Mouse (Mus musculus) midbrain, embryonic 14.5 days (tissue): ENCODE measurements around the gene Rab3c. TPM values are rescaled to one million over a fixed set of nuclear protein-coding genes. Genes with fewer than 3 reads are reported as not detected.

ENCODE experiments used
- ATAC-seq: fragments of 200-750 bp; cut with Nextera tagmentation; 2 replicates; pipeline ENCODE4 v1.8.0; 2017; ENCODE audit warnings: moderate number of reproducible peaks, moderate library complexity; ENCODE audit not compliant: low FRiP score, low TSS enrichment
- DNase-seq: peaks from one replicate; pipeline ENCODE4 v3.0.0-alpha.2; 2015
- H3K27ac ChIP-seq: fragments of 300-500 bp; sonication (generic); replicated peaks from 2 replicates; pipeline ENCODE4 v1.5.1; 2014; ENCODE audit warnings: mild to moderate bottlenecking, low read depth, low read length, moderate library complexity
- H3K27me3 ChIP-seq: fragments of 300-500 bp; sonication (generic); 2 replicates; pipeline ENCODE4 v1.6.1; 2014; ENCODE audit warnings: low read length, control low read depth, mixed read lengths; ENCODE audit not compliant: control insufficient read depth, insufficient read depth
- H3K36me3 ChIP-seq: fragments of 300-500 bp; sonication (generic); 2 replicates; pipeline ENCODE4 v1.6.1; 2014; ENCODE audit warnings: low read length, control low read depth; ENCODE audit not compliant: control insufficient read depth, insufficient read depth
- H3K4me1 ChIP-seq: fragments of 300-500 bp; sonication (generic); 2 replicates; pipeline ENCODE4 v1.6.1; 2014; ENCODE audit warnings: mild to moderate bottlenecking, antibody characterized with exemption, low read length, control low read depth; ENCODE audit not compliant: control insufficient read depth, insufficient read depth
- H3K4me2 ChIP-seq: fragments of 300-500 bp; sonication (generic); 2 replicates; pipeline ENCODE4 v1.6.1; 2014; ENCODE audit warnings: mild to moderate bottlenecking, low read length, moderate library complexity
- H3K4me3 ChIP-seq: fragments of 300-500 bp; sonication (generic); replicated peaks from 2 replicates; pipeline ENCODE4 v1.5.1; 2014; ENCODE audit warnings: low read depth, low read length
- H3K9ac ChIP-seq: fragments of 300-500 bp; sonication (generic); replicated peaks from 2 replicates; pipeline ENCODE4 v1.6.1; 2014; ENCODE audit warnings: mild to moderate bottlenecking, low read length, moderate library complexity
- H3K9me3 ChIP-seq: fragments of 300-500 bp; sonication (generic); 2 replicates; pipeline ENCODE4 v1.6.1; 2016; ENCODE audit warnings: low read length, control low read depth, mixed read lengths; ENCODE audit not compliant: control insufficient read depth
- WGBS: fragments of 180-500 bp; shearing (Covaris S2); extraction: QIAGEN DNeasy Blood & Tissue Kit; methylation state at CpG from one replicate; pipeline ENCODE4 v1.1.7; 2014; 5-methylcytosine and 5-hydroxymethylcytosine counted together
- polyA plus RNA-seq: library from polyadenylated mRNA; unstranded; fragments of >200 nt; fragmentation: Nextera tagmentation; extraction: Ambion mirVana; gene quantifications from 2 replicates; pipeline ENCODE4 v1.2.1, GENCODE M21; 2014

Gene Rab3c
- polyA plus RNA-seq, 1 experiment from 2014 or later = 207 TPM

- no peaks in the 10 kb centered on the region for H3K36me3 ChIP-seq
- WGBS = 86% methylated on average over 6 of the region's 6 CpGs
- ATAC-seq = no peak
Measured at GRCm38 (mm10) chr13:110034885-110035284, 245.9 kb downstream of the Rab3c start.

GRCm38 (mm10) chr13:110034041-110034440 lies 246.8 kb downstream of the Rab3c start:
- Histone ChIP-seq H3K4me1 (no peaks in the 10 kb centered on the region), H3K9ac (no peak overlapping the region), H3K27me3 (no peaks in the 10 kb centered on the region), H3K4me3 (no peak overlapping the region), H3K9me3 (no peaks in the 10 kb centered on the region), H3K4me2 (no peak overlapping the region), H3K27ac (no peak overlapping the region), H3K36me3 (no peaks in the 10 kb centered on the region)
- ATAC-seq (no peak), DNase-seq (no peak)
- 84% methylated on average over 7 of the region's 7 CpGs for WGBS

More at GRCm38 (mm10) chr13:110034885-110035284, 245.9 kb downstream of the Rab3c start:
- H3K4me2 ChIP-seq = no peak overlapping the region
- no peak overlapping the region for H3K27ac ChIP-seq
- H3K9ac ChIP-seq = no peak overlapping the region
- H3K27me3 ChIP-seq = no peaks in the 10 kb centered on the region
- H3K4me1 ChIP-seq = no peaks in the 10 kb centered on the region
- H3K9me3 ChIP-seq = no peaks in the 10 kb centered on the region
- no peak overlapping the region for H3K4me3 ChIP-seq
- no peak for DNase-seq

- H3K36me3 ChIP-seq = no peaks in the 10 kb centered on the region
- no peak overlapping the region for H3K27ac ChIP-seq
- no peak overlapping the region for H3K4me2 ChIP-seq
- H3K9me3 ChIP-seq = no peaks in the 10 kb centered on the region
- no peak for DNase-seq
- H3K4me3 ChIP-seq = no peak overlapping the region
- no peaks in the 10 kb centered on the region for H3K27me3 ChIP-seq
- H3K4me1 ChIP-seq = no peaks in the 10 kb centered on the region
- no peak overlapping the region for H3K9ac ChIP-seq
- WGBS = 51% methylated on average over 6 of the region's 6 CpGs
- no peak for ATAC-seq
Measured at GRCm38 (mm10) chr13:110031886-110032285, 248.9 kb downstream of the Rab3c start.

- Histone ChIP-seq H3K27me3 (no peaks in the 10 kb centered on the region), H3K9ac (no peak overlapping the region), H3K4me3 (no peak overlapping the region), H3K4me2 (no peak overlapping the region), H3K9me3 (no peaks in the 10 kb centered on the region), H3K36me3 (no peaks in the 10 kb centered on the region), H3K27ac (no peak overlapping the region), H3K4me1 (no peaks in the 10 kb centered on the region)
- WGBS = 83% methylated on average over 8 of the region's 8 CpGs
- DNase-seq (no peak), ATAC-seq (no peak)
Measured at GRCm38 (mm10) chr13:110031061-110031460, 249.7 kb downstream of the Rab3c start.

DNA sequence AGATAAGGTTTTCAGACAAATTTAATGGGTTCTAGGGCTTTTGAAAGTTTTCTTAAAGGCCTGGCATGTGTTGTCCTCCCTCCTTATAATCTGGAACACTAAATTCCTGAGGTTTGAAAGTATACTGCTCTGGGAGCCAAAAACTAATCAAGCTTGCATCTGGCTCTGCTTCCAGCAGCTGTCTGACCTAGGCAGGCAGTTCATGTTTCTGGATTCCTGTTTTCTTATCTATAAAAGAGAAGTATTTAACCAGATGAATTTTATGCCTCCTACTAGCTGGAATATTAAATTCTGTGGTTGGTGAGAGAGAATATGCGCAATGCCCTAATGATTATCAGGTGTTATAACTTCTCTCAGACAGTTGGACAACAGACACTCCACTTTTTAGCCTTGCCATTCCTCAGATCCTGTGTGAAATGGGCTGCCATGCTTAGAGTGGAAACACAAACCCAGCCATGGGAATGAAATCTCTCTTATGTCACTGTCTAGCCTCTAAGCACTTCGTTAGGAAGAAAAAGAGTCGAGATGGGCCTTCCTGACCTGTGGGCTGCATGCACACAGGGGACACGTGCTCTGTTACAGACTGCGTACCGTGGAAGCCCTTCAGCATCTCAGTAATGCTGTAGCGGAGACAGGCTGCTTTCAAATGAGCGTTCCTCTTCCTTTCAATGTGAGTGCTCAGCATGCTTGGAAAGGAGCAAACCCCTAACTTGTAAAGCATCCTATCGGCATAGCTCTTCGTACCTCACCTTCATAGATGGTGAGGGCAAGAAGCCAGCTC lies 256.2 kb downstream of the Rab3c start:
- no peaks in the 10 kb centered on the region for H3K36me3 ChIP-seq
- WGBS = 77% methylated on average over 10 of the region's 10 CpGs
- no peak for DNase-seq
- H3K4me1 ChIP-seq = peaks cover 4% of the 10 kb centered on the region; the same call in 1 of the 2 replicates
- H3K27me3 ChIP-seq = no peaks in the 10 kb centered on the region
- H3K4me2 ChIP-seq = no peak overlapping the region
- no peak overlapping the region for H3K4me3 ChIP-seq
- ATAC-seq = no peak
- no peaks in the 10 kb centered on the region for H3K9me3 ChIP-seq
- H3K27ac ChIP-seq = no peak overlapping the region
- H3K9ac ChIP-seq = no peak overlapping the region

GRCm38 (mm10) chr13:110023031-110023430 lies 257.8 kb downstream of the Rab3c start:
- peak; percentile 77 for DNase-seq
- H3K4me1 ChIP-seq = peaks cover 9% of the 10 kb centered on the region
- no peaks in the 10 kb centered on the region for H3K9me3 ChIP-seq
- 83% methylated on average over 5 of the region's 5 CpGs for WGBS
- H3K36me3 ChIP-seq = no peaks in the 10 kb centered on the region
- H3K4me2 ChIP-seq = no peak overlapping the region
- H3K4me3 ChIP-seq = no peak overlapping the region
- H3K9ac ChIP-seq = no peak overlapping the region
- no peak overlapping the region for H3K27ac ChIP-seq
- no peaks in the 10 kb centered on the region for H3K27me3 ChIP-seq
- no peak for ATAC-seq

DNA sequence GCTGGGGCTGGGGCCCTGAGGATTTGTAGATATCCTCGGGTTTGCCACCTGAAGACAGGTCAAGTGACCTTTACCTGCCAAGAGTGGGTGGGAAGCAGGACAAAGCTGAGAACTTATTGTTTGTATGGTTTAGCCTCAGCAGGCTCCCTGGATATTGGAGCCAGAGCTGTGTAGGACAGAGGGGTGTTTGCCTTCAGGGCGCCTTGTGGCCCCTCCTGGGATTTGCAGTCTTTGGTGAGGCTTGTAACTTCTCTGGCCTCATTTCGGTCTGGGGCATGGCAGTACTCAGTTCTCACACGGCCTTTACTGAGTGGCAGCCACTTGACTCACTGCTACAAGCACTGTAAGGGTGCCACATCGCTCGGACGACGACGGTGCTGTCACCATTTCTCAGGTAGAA lies 261.0 kb downstream of the Rab3c start:
- Histone ChIP-seq H3K4me3 (peak overlapping the region; percentile 35), H3K4me2 (peak overlapping the region; percentile 55), H3K9me3 (no peaks in the 10 kb centered on the region), H3K27me3 (no peaks in the 10 kb centered on the region), H3K27ac (peak overlapping the region; percentile 89), H3K36me3 (no peaks in the 10 kb centered on the region), H3K4me1 (peaks cover 9% of the 10 kb centered on the region), H3K9ac (peak overlapping the region; percentile 65)
- 23% methylated on average over 9 of the region's 9 CpGs for WGBS
- DNase-seq = no peak
- ATAC-seq = peak; percentile 12; the same call in 1 of the 2 replicates

DNA sequence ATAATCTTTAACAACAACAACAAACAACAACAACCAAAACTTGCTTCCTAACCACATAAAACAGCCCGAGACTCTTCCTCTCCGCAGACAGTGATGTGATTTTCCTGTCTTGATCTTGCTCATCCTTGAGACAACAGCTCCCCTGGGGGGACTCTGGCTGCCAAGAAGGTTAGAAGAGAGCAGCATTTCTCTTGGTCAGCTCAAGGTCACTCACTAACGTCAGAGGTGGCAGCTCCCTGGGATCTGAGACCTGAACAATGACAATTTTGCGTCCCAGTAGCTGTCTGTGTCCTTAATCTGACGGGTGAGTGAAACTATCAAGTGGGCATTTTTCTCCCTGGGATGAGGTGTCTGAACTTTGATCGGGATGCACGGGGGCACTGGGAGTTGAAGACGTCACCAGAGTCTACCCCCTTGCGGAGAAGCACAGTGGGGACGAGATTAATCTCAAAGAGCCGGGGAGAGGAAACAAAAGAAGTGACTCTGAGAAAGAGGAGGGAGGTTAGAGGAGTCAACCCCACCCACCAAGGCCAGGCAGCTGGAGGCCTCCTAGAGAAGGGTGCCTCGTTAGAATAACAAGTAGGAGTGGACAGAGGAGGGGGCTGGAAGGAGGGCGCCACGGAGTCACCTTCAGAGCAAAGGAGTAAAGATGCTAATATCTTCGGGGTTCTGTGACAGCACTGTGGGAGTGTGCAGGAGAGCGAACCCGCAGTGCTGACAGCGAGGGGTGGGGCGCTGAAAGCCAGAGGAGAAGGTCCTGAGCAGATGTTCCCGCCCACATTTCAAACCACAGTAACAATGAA lies 261.7 kb downstream of the Rab3c start:
- Histone ChIP-seq H3K27ac (peak overlapping the region; percentile 89), H3K4me1 (peaks cover 9% of the 10 kb centered on the region), H3K4me3 (peak overlapping the region; percentile 35), H3K36me3 (no peaks in the 10 kb centered on the region), H3K27me3 (no peaks in the 10 kb centered on the region), H3K9me3 (no peaks in the 10 kb centered on the region), H3K4me2 (peak overlapping the region; percentile 55), H3K9ac (peak overlapping the region; percentile 65)
- peak; percentile 63 for ATAC-seq
- peak; percentile 68 for DNase-seq
- WGBS = under 1% methylated on average over 20 of the region's 20 CpGs
